In the genomic region with DNA sequence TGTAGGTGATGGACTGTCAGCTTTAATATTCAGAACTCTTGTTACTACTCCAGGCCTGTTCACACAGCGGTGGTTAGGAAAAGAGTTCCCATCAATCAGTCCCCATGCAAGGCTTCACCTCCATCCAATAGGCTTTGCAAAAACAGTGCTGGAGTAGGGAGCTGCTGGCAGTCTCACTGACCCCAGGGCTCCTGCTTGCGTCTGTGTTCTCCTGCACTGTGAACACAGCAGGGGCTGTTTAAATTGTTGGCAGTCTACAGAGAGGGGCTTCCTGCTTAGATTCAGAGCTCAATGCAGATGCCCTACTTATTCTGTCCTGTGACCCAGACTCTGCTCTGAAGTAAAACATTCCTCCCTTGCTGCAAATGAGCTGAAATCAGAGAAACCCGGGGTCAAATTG, we compare ENCODE assay signal across 20 mouse cellular contexts. TPM values are rescaled to one million over a fixed set of nuclear protein-coding genes. Genes with fewer than 3 reads are reported as not detected.
DNase-seq lines count a peak whose midpoint lies in the region; ATAC-seq lines count a peak whose summit lies in the region.
"Had no signal": no experiment of that assay in that cellular context is flagged by ENCODE, and none has a peak within 500 bp of the region (broad histone marks: within the 10 kb centered on the region; RNA-seq: fewer than 3 reads in every experiment).

No protein-coding gene starts in this region.

- H3K4me3 ChIP-seq in forebrain, embryonic 14.5 days (ENCODE audit: low read depth, low read length), result no peak overlapping the region
- H3K4me3 ChIP-seq in forebrain, embryonic 15.5 days, result no peak overlapping the region
- H3K4me3 ChIP-seq in midbrain, embryonic 13.5 days (replicated peaks), result no peak overlapping the region
- no peak overlapping the region for H3K4me3 ChIP-seq in midbrain, embryonic 14.5 days (replicated peaks; ENCODE audit: low read depth, low read length)
- no peak overlapping the region for H3K4me3 ChIP-seq in midbrain, embryonic 15.5 days
- H3K4me3 ChIP-seq: embryonic facial prominence, embryonic 15.5 days; erythroblast, embryonic 14.5 days; heart, embryonic 10.5 days had no signal

- H3K9ac ChIP-seq in forebrain, embryonic 14.5 days (ENCODE audit: low read length), result no peak overlapping the region
- no peak overlapping the region for H3K9ac ChIP-seq in forebrain, embryonic 15.5 days (replicated peaks)
- H3K9ac ChIP-seq in midbrain, embryonic 13.5 days (replicated peaks), result no peak overlapping the region
- no peak overlapping the region for H3K9ac ChIP-seq in midbrain, embryonic 14.5 days (replicated peaks; ENCODE audit: low read length)
- H3K9ac ChIP-seq in midbrain, embryonic 15.5 days, result no peak overlapping the region
- H3K9ac ChIP-seq: embryonic facial prominence, embryonic 15.5 days; hindbrain, embryonic 14.5 days had no signal

- no peaks in the 10 kb centered on the region for H3K27me3 ChIP-seq in forebrain, embryonic 14.5 days (replicated peaks; ENCODE audit: control insufficient read depth, insufficient read depth, low read length)
- H3K27me3 ChIP-seq in forebrain, embryonic 15.5 days, result no peaks in the 10 kb centered on the region
- peaks cover 3% of the 10 kb centered on the region; the same call in 1 of the 2 replicates for H3K27me3 ChIP-seq in midbrain, embryonic 13.5 days
- H3K27me3 ChIP-seq in midbrain, embryonic 14.5 days (ENCODE audit: control insufficient read depth, insufficient read depth, low read length), result no peaks in the 10 kb centered on the region
- H3K27me3 ChIP-seq in midbrain, embryonic 15.5 days (replicated peaks), result no peaks in the 10 kb centered on the region
- H3K27me3 ChIP-seq: embryonic facial prominence, embryonic 15.5 days had no signal

- no peak overlapping the region for H3K4me2 ChIP-seq in forebrain, embryonic 14.5 days (ENCODE audit: low read length)
- no peak overlapping the region for H3K4me2 ChIP-seq in forebrain, embryonic 15.5 days (replicated peaks)
- no peak overlapping the region for H3K4me2 ChIP-seq in midbrain, embryonic 13.5 days (replicated peaks)
- H3K4me2 ChIP-seq in midbrain, embryonic 14.5 days (ENCODE audit: low read length), result no peak overlapping the region
- H3K4me2 ChIP-seq in midbrain, embryonic 15.5 days, result no peak overlapping the region
- H3K4me2 ChIP-seq: embryonic facial prominence, embryonic 15.5 days; hindbrain, embryonic 14.5 days had no signal

- no peaks in the 10 kb centered on the region for H3K9me3 ChIP-seq in forebrain, embryonic 14.5 days (replicated peaks; ENCODE audit: control insufficient read depth, low read length)
- H3K9me3 ChIP-seq in forebrain, embryonic 15.5 days, result no peaks in the 10 kb centered on the region
- H3K9me3 ChIP-seq in midbrain, embryonic 13.5 days, result no peaks in the 10 kb centered on the region
- H3K9me3 ChIP-seq in midbrain, embryonic 14.5 days (ENCODE audit: control insufficient read depth, low read length), result no peaks in the 10 kb centered on the region
- H3K9me3 ChIP-seq in midbrain, embryonic 15.5 days, result no peaks in the 10 kb centered on the region
- H3K9me3 ChIP-seq: embryonic facial prominence, embryonic 15.5 days; heart, embryonic 10.5 days had no signal

- 0 out of 2 replicates have a peak, but pooled peaks have one; percentile 26 for ATAC-seq in forebrain, embryonic 14.5 days
- no peak; the same call in 1 of the 2 replicates for ATAC-seq in forebrain, embryonic 15.5 days (replicated peaks)
- peak; percentile 63; the same call in 1 of the 2 replicates for ATAC-seq in midbrain, embryonic 13.5 days
- ATAC-seq in midbrain, embryonic 14.5 days (ENCODE audit: low FRiP score, low TSS enrichment), result no peak
- 0 out of 2 replicates have a peak, but pooled peaks have one; percentile 37 for ATAC-seq in midbrain, embryonic 15.5 days (replicated peaks)
- ATAC-seq in megakaryocyte-erythroid progenitor cell, adult 5-6 weeks (replicated peaks; ENCODE audit: low FRiP score, low TSS enrichment, poor library complexity, severe bottlenecking), result no peak
- ATAC-seq: activated CD4-positive, CD25-positive, alpha-beta regulatory T cell, adult 4 months had no signal

- H3K4me1 ChIP-seq in forebrain, embryonic 14.5 days (ENCODE audit: control insufficient read depth, insufficient read depth, low read length), result peaks cover 6% of the 10 kb centered on the region
- peaks cover 13% of the 10 kb centered on the region for H3K4me1 ChIP-seq in forebrain, embryonic 15.5 days
- H3K4me1 ChIP-seq in midbrain, embryonic 13.5 days (replicated peaks), result peaks cover 12% of the 10 kb centered on the region; the same call in 1 of the 2 replicates
- no peaks in the 10 kb centered on the region for H3K4me1 ChIP-seq in midbrain, embryonic 14.5 days (ENCODE audit: control insufficient read depth, insufficient read depth, low read length)
- H3K4me1 ChIP-seq in midbrain, embryonic 15.5 days, result no peaks in the 10 kb centered on the region
- H3K4me1 ChIP-seq: embryonic facial prominence, embryonic 15.5 days had no signal

- peak; percentile 48 for DNase-seq in forebrain, embryonic 14.5 days (ENCODE audit: low spot score)
- no peak for DNase-seq in midbrain, embryonic 14.5 days
- peak; percentile 23 for DNase-seq in thymus, postnatal 14 days
- DNase-seq in cerebellum, adult 11 months, result no peak
- DNase-seq: adrenal gland, postnatal 14 days; cerebellum, adult 2 months; cerebellum, postnatal 14 days; embryo, embryonic 11 days; heart, adult 18-20 months; heart, postnatal 10 days; heart, postnatal 4 days had no signal

- no peak overlapping the region for H3K27ac ChIP-seq in forebrain, embryonic 14.5 days (ENCODE audit: low read depth, low read length)
- no peak overlapping the region for H3K27ac ChIP-seq in forebrain, embryonic 15.5 days (replicated peaks)
- no peak overlapping the region for H3K27ac ChIP-seq in midbrain, embryonic 13.5 days
- no peak overlapping the region for H3K27ac ChIP-seq in midbrain, embryonic 14.5 days (replicated peaks; ENCODE audit: low read depth, low read length)
- H3K27ac ChIP-seq in midbrain, embryonic 15.5 days, result no peak overlapping the region
- H3K27ac ChIP-seq: embryonic facial prominence, embryonic 15.5 days; heart, embryonic 10.5 days; hindbrain, embryonic 14.5 days had no signal

- no peaks in the 10 kb centered on the region for H3K36me3 ChIP-seq in forebrain, embryonic 14.5 days (ENCODE audit: control insufficient read depth, insufficient read depth, low read length)
- no peaks in the 10 kb centered on the region for H3K36me3 ChIP-seq in forebrain, embryonic 15.5 days
- H3K36me3 ChIP-seq in midbrain, embryonic 13.5 days, result no peaks in the 10 kb centered on the region
- no peaks in the 10 kb centered on the region for H3K36me3 ChIP-seq in midbrain, embryonic 14.5 days (ENCODE audit: control insufficient read depth, insufficient read depth, low read length)
- no peaks in the 10 kb centered on the region for H3K36me3 ChIP-seq in midbrain, embryonic 15.5 days (replicated peaks)
- H3K36me3 ChIP-seq: embryonic facial prominence, embryonic 15.5 days; heart, embryonic 10.5 days had no signal

- 22% methylated on average over 3 of the region's 3 CpGs for WGBS in forebrain, embryonic 14.5 days
- 16% methylated on average over 3 of the region's 3 CpGs for WGBS in forebrain, embryonic 15.5 days
- 27% methylated on average over 3 of the region's 3 CpGs for WGBS in midbrain, embryonic 13.5 days
- 35% methylated on average over 3 of the region's 3 CpGs for WGBS in midbrain, embryonic 14.5 days
- WGBS in midbrain, embryonic 15.5 days, result 29% methylated on average over 3 of the region's 3 CpGs

RNA-seq across cellular contexts. Expression of a gene that starts 17.2 kb away (rescaled TPM):
- polyA plus RNA-seq in forebrain, embryonic 14.5 days (2014; fragmentation: Nextera tagmentation; extraction: Ambion mirVana), result 40.7 and 48.9 TPM in 2 replicates
- 36.4 and 40.4 TPM in 2 replicates for polyA plus RNA-seq in forebrain, embryonic 15.5 days (2015; fragmentation: Nextera tagmentation; extraction: Ambion mirVana)
- 33.2 and 34.3 TPM in 2 replicates for polyA plus RNA-seq in midbrain, embryonic 13.5 days (2015; fragmentation: Nextera tagmentation; extraction: Ambion mirVana)
- polyA plus RNA-seq in midbrain, embryonic 14.5 days (2014; fragmentation: Nextera tagmentation; extraction: Ambion mirVana), result 34.9 and 35.2 TPM in 2 replicates
- polyA plus RNA-seq in midbrain, embryonic 15.5 days (2015; fragmentation: Nextera tagmentation; extraction: Ambion mirVana), result 27.7 and 29.9 TPM in 2 replicates
- 27.0 and 42.5 TPM in 2 replicates for total RNA-seq in megakaryocyte-erythroid progenitor cell, adult 5-6 weeks (2014; fragmentation: Nextera tagmentation)
- 30.9 and 32.6 TPM in 2 replicates for total RNA-seq in megakaryocyte-erythroid progenitor cell, adult 5-6 weeks (2017)

RNA-seq across cellular contexts. Expression of a gene that starts 57.6 kb away (rescaled TPM):
- 21.8 and 22.1 TPM in 2 replicates for polyA plus RNA-seq in forebrain, embryonic 14.5 days (2014; fragmentation: Nextera tagmentation; extraction: Ambion mirVana)
- 29.7 and 32.7 TPM in 2 replicates for polyA plus RNA-seq in forebrain, embryonic 15.5 days (2015; fragmentation: Nextera tagmentation; extraction: Ambion mirVana)
- polyA plus RNA-seq in midbrain, embryonic 13.5 days (2015; fragmentation: Nextera tagmentation; extraction: Ambion mirVana), result 25.3 and 28.2 TPM in 2 replicates
- 26.1 and 30.9 TPM in 2 replicates for polyA plus RNA-seq in midbrain, embryonic 14.5 days (2014; fragmentation: Nextera tagmentation; extraction: Ambion mirVana)
- polyA plus RNA-seq in midbrain, embryonic 15.5 days (2015; fragmentation: Nextera tagmentation; extraction: Ambion mirVana), result 31.9 and 35.8 TPM in 2 replicates
- 13.9 and 15.4 TPM in 2 replicates for total RNA-seq in megakaryocyte-erythroid progenitor cell, adult 5-6 weeks (2014; fragmentation: Nextera tagmentation)
- total RNA-seq in megakaryocyte-erythroid progenitor cell, adult 5-6 weeks (2017), result 38.5 and 91.6 TPM in 2 replicates

Comparison
In these comparisons a context has a peak if more than half of its experiments do, and no peak if none do; other contexts are left out.
1. ATAC-seq: peak in forebrain, embryonic 14.5 days (single experiment), midbrain, embryonic 13.5 days (single experiment) and midbrain, embryonic 15.5 days (single experiment); none in forebrain, embryonic 15.5 days (single experiment), midbrain, embryonic 14.5 days (single experiment) and megakaryocyte-erythroid progenitor cell, adult 5-6 weeks (single experiment).
2. DNase-seq: peak in forebrain, embryonic 14.5 days (single experiment) and thymus, postnatal 14 days (single experiment); none in midbrain, embryonic 14.5 days (single experiment) and cerebellum, adult 11 months (single experiment).